Mouse (Mus musculus) limb, embryonic 11.5 days (tissue): ENCODE data around the gene Nfatc4. TPM values are rescaled to one million over a fixed set of nuclear protein-coding genes. Genes with fewer than 3 reads are reported as not detected.

Experiments used
- ATAC-seq: fragments of 200-750 bp; cut with Nextera tagmentation; 2 replicates; pipeline ENCODE4 v1.8.0; 2017; ENCODE audit warnings: low read depth; ENCODE audit not compliant: insufficient number of reproducible peaks, low FRiP score, low TSS enrichment
- DNase-seq: peaks from one replicate; pipeline ENCODE4 v3.0.0-alpha.2; 2015; ENCODE audit warnings: low spot score
- H3K27ac ChIP-seq: fragments of 300-500 bp; sonication (generic); replicated peaks from 2 replicates; pipeline ENCODE4 v1.5.1; 2014; ENCODE audit warnings: low read depth, mild to moderate bottlenecking, low read length
- H3K27me3 ChIP-seq: fragments of 300-500 bp; sonication (generic); 2 replicates; pipeline ENCODE4 v1.6.1; 2014; ENCODE audit warnings: mild to moderate bottlenecking, low read length, mixed read lengths; ENCODE audit not compliant: control insufficient read depth, insufficient read depth
- H3K36me3 ChIP-seq: fragments of 300-500 bp; sonication (generic); 2 replicates; pipeline ENCODE4 v1.6.1; 2014; ENCODE audit warnings: mild to moderate bottlenecking, low read length, moderate library complexity, mixed read lengths; ENCODE audit not compliant: control insufficient read depth, insufficient read depth
- H3K4me1 ChIP-seq: fragments of 300-500 bp; sonication (generic); 2 replicates; pipeline ENCODE4 v1.6.1; 2014; ENCODE audit warnings: low read length, mixed read lengths; ENCODE audit not compliant: control insufficient read depth, insufficient read depth
- H3K4me2 ChIP-seq: fragments of 300-500 bp; sonication (generic); 2 replicates; pipeline ENCODE4 v1.6.1; 2014; ENCODE audit warnings: low read depth, mild to moderate bottlenecking, moderate library complexity; ENCODE audit not compliant: severe bottlenecking
- H3K4me3 ChIP-seq: fragments of 300-500 bp; sonication (generic); 2 replicates; pipeline ENCODE4 v1.5.1; 2014; ENCODE audit warnings: low read depth, low read length
- H3K9ac ChIP-seq: fragments of 300-500 bp; sonication (generic); 2 replicates; pipeline ENCODE4 v1.6.1; 2014; ENCODE audit warnings: mild to moderate bottlenecking, low read length
- H3K9me3 ChIP-seq: fragments of 300-500 bp; sonication (generic); 2 replicates; pipeline ENCODE4 v1.6.1; 2016; ENCODE audit warnings: low read length; ENCODE audit not compliant: control insufficient read depth
- WGBS: fragments of 180-500 bp; shearing (Covaris S2); extraction: QIAGEN DNeasy Blood & Tissue Kit; methylation state at CpG from one replicate; pipeline ENCODE4 v1.1.7; 2014; 5-methylcytosine and 5-hydroxymethylcytosine counted together
- polyA plus RNA-seq: library from polyadenylated mRNA; unstranded; fragments of >200 nt; fragmentation: Nextera tagmentation; extraction: Ambion mirVana; gene quantifications from 2 replicates; pipeline ENCODE4 v1.2.1, GENCODE M21; 2014

The Nfatc4 gene
- polyA plus RNA-seq, 1 experiment from 2014 or later: 106 TPM

- 0 out of 2 replicates have a peak overlapping the region, but pooled peaks have one; percentile 34 for H3K9ac ChIP-seq
Observed at GRCm38 (mm10) chr14:55877469-55878315, 54.7 kb downstream of the Nfatc4 start.

GRCm38 (mm10) chr14:55878316-55878940 is 55.5 kb downstream of the Nfatc4 start:
- Histone ChIP-seq H3K4me3 (no peak overlapping the region), H3K36me3 (no peaks in the 10 kb centered on the region), H3K27ac (peak overlapping the region; percentile 87; the same call in 1 of the 2 replicates), H3K9ac (no peak overlapping the region), H3K4me1 (peaks cover 17% of the 10 kb centered on the region; the same call in 1 of the 2 replicates), H3K4me2 (peak overlapping the region; percentile 53), H3K9me3 (no peaks in the 10 kb centered on the region), H3K27me3 (no peaks in the 10 kb centered on the region)
- WGBS: 9% methylated on average over 7 of the region's 7 CpGs
- DNase-seq (no peak), ATAC-seq (no peak)

More at GRCm38 (mm10) chr14:55877469-55878315, 54.7 kb downstream of the Nfatc4 start:
- no peaks in the 10 kb centered on the region for H3K9me3 ChIP-seq
- H3K36me3 ChIP-seq: peaks cover 2% of the 10 kb centered on the region; the same call in 1 of the 2 replicates
- H3K27ac ChIP-seq: peak overlapping the region; percentile 87
- WGBS: 5% methylated on average over 14 of the region's 14 CpGs
- H3K27me3 ChIP-seq: no peaks in the 10 kb centered on the region
- peaks cover 18% of the 10 kb centered on the region; the same call in 1 of the 2 replicates for H3K4me1 ChIP-seq
- peak; percentile 64 for DNase-seq
- 0 out of 2 replicates have a peak, but pooled peaks have one; percentile 19 for ATAC-seq
- H3K4me2 ChIP-seq: peak overlapping the region; percentile 53
- peak overlapping the region; percentile 17; the same call in 1 of the 2 replicates for H3K4me3 ChIP-seq

GRCm38 (mm10) chr14:55879623-55880022 is 56.7 kb downstream of the Nfatc4 start:
- ATAC-seq (no peak), DNase-seq (peak; percentile 78)
- Histone ChIP-seq H3K36me3 (no peaks in the 10 kb centered on the region), H3K9ac (no peak overlapping the region), H3K4me1 (peaks cover 24% of the 10 kb centered on the region), H3K4me3 (no peak overlapping the region), H3K27ac (no peak overlapping the region), H3K4me2 (no peak overlapping the region), H3K9me3 (no peaks in the 10 kb centered on the region), H3K27me3 (no peaks in the 10 kb centered on the region)
- 25% methylated on average over 1 of the region's 1 CpGs for WGBS

GRCm38 (mm10) chr14:55880982-55881381 is 58.0 kb downstream of the Nfatc4 start:
- H3K27ac ChIP-seq: no peak overlapping the region
- no peak overlapping the region for H3K4me3 ChIP-seq
- no peaks in the 10 kb centered on the region for H3K36me3 ChIP-seq
- no peaks in the 10 kb centered on the region for H3K27me3 ChIP-seq
- H3K9ac ChIP-seq: no peak overlapping the region
- H3K4me1 ChIP-seq: peaks cover 28% of the 10 kb centered on the region
- DNase-seq: no peak
- no peak overlapping the region for H3K4me2 ChIP-seq
- 93% methylated on average over 8 of the region's 8 CpGs for WGBS
- H3K9me3 ChIP-seq: no peaks in the 10 kb centered on the region
- no peak for ATAC-seq

- no peak overlapping the region for H3K27ac ChIP-seq
- no peak overlapping the region for H3K9ac ChIP-seq
- ATAC-seq (no peak), DNase-seq (peak; percentile 19)
- no peaks in the 10 kb centered on the region for H3K27me3 ChIP-seq
- peaks cover 31% of the 10 kb centered on the region for H3K4me1 ChIP-seq
- 56% methylated on average over 6 of the region's 6 CpGs for WGBS
- peaks cover 9% of the 10 kb centered on the region for H3K36me3 ChIP-seq
- H3K9me3 ChIP-seq: no peaks in the 10 kb centered on the region
- H3K4me2 ChIP-seq: no peak overlapping the region
- no peak overlapping the region for H3K4me3 ChIP-seq
Observed at GRCm38 (mm10) chr14:55882171-55882641, 59.3 kb downstream of the Nfatc4 start.

GRCm38 (mm10) chr14:55883149-55883661 is 60.3 kb downstream of the Nfatc4 start:
- ATAC-seq: no peak
- no peak for DNase-seq
- no peaks in the 10 kb centered on the region for H3K27me3 ChIP-seq
- no peak overlapping the region for H3K27ac ChIP-seq
- WGBS: 91% methylated on average over 13 of the region's 13 CpGs
- H3K4me3 ChIP-seq: no peak overlapping the region
- peaks cover 12% of the 10 kb centered on the region for H3K36me3 ChIP-seq
- peaks cover 23% of the 10 kb centered on the region for H3K4me1 ChIP-seq
- H3K9me3 ChIP-seq: no peaks in the 10 kb centered on the region
- no peak overlapping the region for H3K9ac ChIP-seq
- H3K4me2 ChIP-seq: no peak overlapping the region

Other genes starting within 250 kb of the Nfatc4 start
- 5.0 and 6.5 TPM in 2 replicates for gene Fitm1, start 247.5 kb upstream of the Nfatc4 start, polyA plus RNA-seq
- 138 and 152 TPM in 2 replicates for gene Psme1, start 245.0 kb upstream of the Nfatc4 start, polyA plus RNA-seq
- 4.2 and 4.6 TPM in 2 replicates for gene Emc9, start 237.8 kb upstream of the Nfatc4 start, polyA plus RNA-seq
- 195 and 225 TPM in 2 replicates for gene Psme2, start 232.0 kb upstream of the Nfatc4 start, polyA plus RNA-seq
- 10.3 and 13.9 TPM in 2 replicates for gene Rnf31, start 231.4 kb upstream of the Nfatc4 start, polyA plus RNA-seq
- gene Irf9, start 219.6 kb upstream of the Nfatc4 start, polyA plus RNA-seq: 5.9 and 6.7 TPM in 2 replicates
- gene Rec8, start 205.1 kb upstream of the Nfatc4 start, polyA plus RNA-seq: 7.7 TPM in 2 replicates
- gene Ipo4, start 187.2 kb upstream of the Nfatc4 start, polyA plus RNA-seq: 91.5 and 100 TPM in 2 replicates
- 2.2 and 2.9 TPM in 2 replicates for gene Gm49378, start 185.2 kb upstream of the Nfatc4 start, polyA plus RNA-seq
- gene Tm9sf1, start 179.3 kb upstream of the Nfatc4 start, polyA plus RNA-seq: 83.2 and 83.3 TPM in 2 replicates
- 0.77 and 0.91 TPM in 2 replicates for gene Tssk4, start 173.0 kb upstream of the Nfatc4 start, polyA plus RNA-seq
- gene Mdp1, start 162.6 kb upstream of the Nfatc4 start, polyA plus RNA-seq: 60.7 and 64.0 TPM in 2 replicates
- 55.4 and 60.9 TPM in 2 replicates for gene Gmpr2, start 151.2 kb upstream of the Nfatc4 start, polyA plus RNA-seq
- 619 and 660 TPM in 2 replicates for gene Nedd8, start 151.0 kb upstream of the Nfatc4 start, polyA plus RNA-seq
- gene Tinf2, start 141.3 kb upstream of the Nfatc4 start, polyA plus RNA-seq: 68.1 and 68.5 TPM in 2 replicates
- 2.1 TPM in 2 replicates for gene Tgm1, start 109.2 kb upstream of the Nfatc4 start, polyA plus RNA-seq
- 20.0 and 20.2 TPM in 2 replicates for gene Rabggta, start 100.9 kb upstream of the Nfatc4 start, polyA plus RNA-seq
- 65.9 and 72.8 TPM in 2 replicates for gene Dhrs1, start 77.5 kb upstream of the Nfatc4 start, polyA plus RNA-seq
- 55.5 and 56.7 TPM in 2 replicates for gene Nop9, start 77.5 kb upstream of the Nfatc4 start, polyA plus RNA-seq
- 0.37 TPM in 1 of 2 replicates, not detected in the other for gene Cideb, start 64.7 kb upstream of the Nfatc4 start, polyA plus RNA-seq
- gene Ltb4r2, start 61.7 kb upstream of the Nfatc4 start, polyA plus RNA-seq: 0.39 and 0.68 TPM in 2 replicates
- gene Ltb4r1, start 57.2 kb upstream of the Nfatc4 start, polyA plus RNA-seq: 0.17 TPM in 1 of 2 replicates, not detected in the other
- 13.2 and 15.0 TPM in 2 replicates for gene Adcy4, start 39.0 kb upstream of the Nfatc4 start, polyA plus RNA-seq
- 26.3 and 30.8 TPM in 2 replicates for gene Ripk3, start 34.3 kb upstream of the Nfatc4 start, polyA plus RNA-seq
- gene Nynrin, start 30.9 kb downstream of the Nfatc4 start, polyA plus RNA-seq: 21.6 and 24.7 TPM in 2 replicates
- 0.11 and 0.27 TPM in 2 replicates for gene Cbln3, start 61.2 kb downstream of the Nfatc4 start, polyA plus RNA-seq
- 17.4 and 18.4 TPM in 2 replicates for gene Khnyn, start 61.8 kb downstream of the Nfatc4 start, polyA plus RNA-seq
- gene Sdr39u1, start 77.1 kb downstream of the Nfatc4 start, polyA plus RNA-seq: 67.2 and 70.2 TPM in 2 replicates
- gene Cma1, start 121.5 kb downstream of the Nfatc4 start, polyA plus RNA-seq: not detected in 2 replicates
- gene Cma2, start 127.8 kb downstream of the Nfatc4 start, polyA plus RNA-seq: not detected in 2 replicates
- not detected in 2 replicates for gene Mcpt1, start 194.8 kb downstream of the Nfatc4 start, polyA plus RNA-seq
- gene Mcpt9, start 207.4 kb downstream of the Nfatc4 start, polyA plus RNA-seq: not detected in 2 replicates
- not detected in 2 replicates for gene Mcpt2, start 218.9 kb downstream of the Nfatc4 start, polyA plus RNA-seq
- gene Mcpt4, start 239.2 kb downstream of the Nfatc4 start, polyA plus RNA-seq: not detected in 2 replicates